Mouse (Mus musculus) heart, postnatal 0 days (tissue): ENCODE measurements around the gene Srsf1.

ENCODE experiments used
- CTCF ChIP-seq: IDR thresholded peaks from 2 replicates; pipeline ENCODE4 v1.5.1; 2016; ENCODE audit warnings: antibody characterized with exemption, control low read depth, low read depth
- EP300 ChIP-seq: IDR thresholded peaks from 2 replicates; pipeline ENCODE4 v1.6.1; 2016; ENCODE audit warnings: antibody characterized with exemption, low read depth

DNA sequence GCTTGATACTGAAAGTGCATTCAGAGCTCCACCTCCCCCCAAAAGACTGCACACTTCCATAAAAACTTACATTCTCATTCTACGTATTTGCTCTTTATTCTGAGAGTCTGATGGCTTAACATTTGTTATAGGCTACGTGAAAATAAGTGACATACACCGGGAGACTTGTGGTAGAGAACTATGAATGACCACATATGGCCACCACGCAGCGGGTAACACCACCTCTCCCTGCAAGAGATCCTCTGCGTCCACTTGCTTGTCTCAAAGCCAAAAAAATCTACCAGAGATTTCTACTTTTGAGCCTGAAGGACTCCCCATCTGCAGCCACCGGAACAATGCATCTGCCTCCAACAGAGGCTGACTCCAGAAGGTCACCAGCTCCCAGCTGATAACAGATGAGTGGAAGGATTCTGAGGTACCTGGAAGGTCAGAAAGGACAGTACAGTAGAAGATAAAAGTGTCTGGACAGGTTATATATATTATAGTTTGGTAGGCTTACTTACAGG is 35.2 kb upstream of the Srsf1 start:
- no peak for TF ChIP-seq EP300
- no peak for TF ChIP-seq CTCF
